Mouse (Mus musculus): ENCODE measurements around the gene 4931409K22Rik. TPM values are rescaled to one million over a fixed set of nuclear protein-coding genes. Genes with fewer than 3 reads are reported as not detected.
A peak's percentile ranks its signal among the peaks of the same experiment; 100 is the strongest.

4931409K22Rik gene
- polyA plus RNA-seq, 1 experiment from 2014 or later = not detected

DNA sequence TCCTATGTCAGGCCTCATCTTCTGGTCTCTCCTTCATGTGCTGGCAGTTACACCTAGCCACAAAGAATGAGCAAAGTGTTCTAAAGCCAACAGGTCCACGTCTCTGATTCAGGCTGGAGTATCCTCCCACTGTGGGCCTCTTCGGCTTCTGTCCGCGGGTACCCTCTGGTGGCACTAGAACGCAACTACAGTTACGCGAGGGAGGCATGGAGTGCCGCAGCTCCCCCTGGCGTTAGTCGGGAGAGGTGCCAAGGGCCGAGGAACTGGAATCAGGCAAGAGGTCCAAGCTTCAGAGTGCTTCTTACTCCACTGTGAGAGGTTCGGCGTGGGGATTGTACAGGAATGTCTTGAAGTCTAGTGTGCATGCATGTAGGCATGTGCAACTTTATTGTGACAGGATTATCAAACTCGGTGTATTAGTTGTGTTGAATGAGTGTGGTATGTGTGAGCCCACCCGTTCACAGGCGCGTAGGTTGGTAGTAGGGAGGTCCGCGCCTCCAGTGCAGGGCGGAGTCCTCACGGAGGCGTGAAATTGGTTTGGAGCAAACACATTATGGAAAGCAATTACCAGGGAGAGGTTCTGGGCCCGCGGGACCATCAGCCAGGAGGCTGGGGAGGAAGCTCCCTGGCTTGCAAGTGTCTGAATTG is 26.4 kb downstream of the 4931409K22Rik start:
- peaks cover 47% of the 10 kb centered on the region for H3K27me3 ChIP-seq (replicated peaks; ENCODE audit: control insufficient read depth, insufficient read depth, low read length)
- H3K9ac ChIP-seq (ENCODE audit: low read depth, low read length) = no peak overlapping the region
- WGBS = 17% methylated on average over 24 of the region's 24 CpGs
- no peaks in the 10 kb centered on the region for H3K36me3 ChIP-seq (ENCODE audit: control insufficient read depth, insufficient read depth)
- H3K4me3 ChIP-seq (ENCODE audit: low read depth, low read length) = no peak overlapping the region
- peak; percentile 100 for TF ChIP-seq CTCF (IDR thresholded peaks at IDR 0.05; ENCODE audit: low read depth)
- no peaks in the 10 kb centered on the region for H3K9me3 ChIP-seq (ENCODE audit: control insufficient read depth)
- H3K4me1 ChIP-seq (replicated peaks; ENCODE audit: control insufficient read depth, insufficient read depth, low read length) = peaks cover 4% of the 10 kb centered on the region; the same call in 1 of the 2 replicates
- no peak overlapping the region for H3K4me2 ChIP-seq (replicated peaks; ENCODE audit: low read depth)
- peak; percentile 68 for ATAC-seq
- H3K27ac ChIP-seq (ENCODE audit: low read depth, low read length) = no peak overlapping the region

GRCm38 (mm10) chr5:24527780-24528179 is 28.8 kb downstream of the 4931409K22Rik start:
- no peak overlapping the region for H3K4me2 ChIP-seq (replicated peaks; ENCODE audit: low read depth)
- no peak for ATAC-seq
- no peaks in the 10 kb centered on the region for H3K9me3 ChIP-seq (ENCODE audit: control insufficient read depth)
- H3K27me3 ChIP-seq (replicated peaks; ENCODE audit: control insufficient read depth, insufficient read depth, low read length) = peaks cover 71% of the 10 kb centered on the region
- WGBS = 17% methylated on average over 6 of the region's 6 CpGs
- no peak overlapping the region for H3K4me3 ChIP-seq (ENCODE audit: low read depth, low read length)
- no peak overlapping the region for H3K27ac ChIP-seq (ENCODE audit: low read depth, low read length)
- H3K36me3 ChIP-seq (ENCODE audit: control insufficient read depth, insufficient read depth) = no peaks in the 10 kb centered on the region
- no peak for TF ChIP-seq CTCF (IDR thresholded peaks at IDR 0.05; ENCODE audit: low read depth)
- no peak overlapping the region for H3K9ac ChIP-seq (ENCODE audit: low read depth, low read length)
- peaks cover 4% of the 10 kb centered on the region; the same call in 1 of the 2 replicates for H3K4me1 ChIP-seq (replicated peaks; ENCODE audit: control insufficient read depth, insufficient read depth, low read length)

DNA sequence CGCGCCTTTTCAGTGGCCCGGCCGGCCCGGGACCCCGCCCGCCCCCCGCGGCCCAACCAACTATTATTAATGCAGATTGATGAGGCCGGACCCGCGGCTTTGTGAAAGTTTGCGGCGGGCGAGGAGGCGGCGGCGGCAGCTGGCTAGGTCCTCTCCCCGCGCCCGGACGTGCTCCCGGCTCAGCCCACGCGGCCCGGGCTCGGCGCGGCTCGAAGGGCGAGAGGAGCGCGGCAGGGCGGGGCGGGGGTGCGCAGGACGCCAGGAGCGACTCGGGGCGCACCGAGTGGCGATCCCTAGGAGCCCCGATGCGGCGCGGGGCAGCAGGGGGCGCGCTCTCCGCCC is 29.7 kb downstream of the 4931409K22Rik start, which contains the start of gene Gbx1:
Gene Gbx1 (minus strand): TSS at position 314 of the 342 bp plus-strand sequence.
- Histone ChIP-seq H3K4me3 (ENCODE audit: low read depth, low read length) (peak within 1 kb of the TSS; percentile 37), H3K36me3 (ENCODE audit: control insufficient read depth, insufficient read depth) (no peaks in the 10 kb centered on the region), H3K4me2 (replicated peaks; ENCODE audit: low read depth) (peak within 1 kb of the TSS; percentile 73), H3K27ac (ENCODE audit: low read depth, low read length) (no peak within 1 kb of the TSS), H3K9me3 (ENCODE audit: control insufficient read depth) (no peaks in the 10 kb centered on the region), H3K9ac (ENCODE audit: low read depth, low read length) (no peak within 1 kb of the TSS), H3K27me3 (replicated peaks; ENCODE audit: control insufficient read depth, insufficient read depth, low read length) (peaks cover 80% of the 10 kb centered on the region), H3K4me1 (replicated peaks; ENCODE audit: control insufficient read depth, insufficient read depth, low read length) (peaks cover 4% of the 10 kb centered on the region; the same call in 1 of the 2 replicates)
- TF ChIP-seq CTCF (IDR thresholded peaks at IDR 0.05; ENCODE audit: low read depth) = peak; percentile 22; the same call in 1 of the 2 replicates
- WGBS = under 1% methylated on average over 45 of the region's 49 CpGs
- no peak for ATAC-seq

- peaks cover 4% of the 10 kb centered on the region; the same call in 1 of the 2 replicates for H3K4me1 ChIP-seq (replicated peaks; ENCODE audit: control insufficient read depth, insufficient read depth, low read length)
- under 1% methylated on average over 69 of the region's 109 CpGs for WGBS
- no peak for TF ChIP-seq CTCF (IDR thresholded peaks at IDR 0.05; ENCODE audit: low read depth)
- H3K36me3 ChIP-seq (ENCODE audit: control insufficient read depth, insufficient read depth) = no peaks in the 10 kb centered on the region
- no peak overlapping the region for H3K9ac ChIP-seq (ENCODE audit: low read depth, low read length)
- no peak overlapping the region for H3K27ac ChIP-seq (ENCODE audit: low read depth, low read length)
- peak overlapping the region; percentile 37 for H3K4me3 ChIP-seq (ENCODE audit: low read depth, low read length)
- H3K4me2 ChIP-seq (replicated peaks; ENCODE audit: low read depth) = peak overlapping the region; percentile 73
- peaks cover 85% of the 10 kb centered on the region for H3K27me3 ChIP-seq (replicated peaks; ENCODE audit: control insufficient read depth, insufficient read depth, low read length)
- ATAC-seq = 0 out of 2 replicates have a peak, but pooled peaks have one; percentile 25
- H3K9me3 ChIP-seq (ENCODE audit: control insufficient read depth) = no peaks in the 10 kb centered on the region
These were observed 30.3 kb downstream of the 4931409K22Rik start for GRCm38 (mm10) chr5:24526190-24526888.

- 4% methylated on average over 34 of the region's 34 CpGs for WGBS
- Histone ChIP-seq H3K27me3 (replicated peaks; ENCODE audit: control insufficient read depth, insufficient read depth, low read length) (peaks cover 85% of the 10 kb centered on the region), H3K9ac (ENCODE audit: low read depth, low read length) (no peak overlapping the region), H3K4me3 (ENCODE audit: low read depth, low read length) (peak overlapping the region; percentile 37), H3K4me1 (replicated peaks; ENCODE audit: control insufficient read depth, insufficient read depth, low read length) (peaks cover 4% of the 10 kb centered on the region; the same call in 1 of the 2 replicates), H3K9me3 (ENCODE audit: control insufficient read depth) (no peaks in the 10 kb centered on the region), H3K27ac (ENCODE audit: low read depth, low read length) (no peak overlapping the region), H3K4me2 (replicated peaks; ENCODE audit: low read depth) (peak overlapping the region; percentile 73), H3K36me3 (ENCODE audit: control insufficient read depth, insufficient read depth) (no peaks in the 10 kb centered on the region)
- no peak for TF ChIP-seq CTCF (IDR thresholded peaks at IDR 0.05; ENCODE audit: low read depth)
- ATAC-seq = no peak
These were observed 31.0 kb downstream of the 4931409K22Rik start for GRCm38 (mm10) chr5:24525360-24526189.

DNA sequence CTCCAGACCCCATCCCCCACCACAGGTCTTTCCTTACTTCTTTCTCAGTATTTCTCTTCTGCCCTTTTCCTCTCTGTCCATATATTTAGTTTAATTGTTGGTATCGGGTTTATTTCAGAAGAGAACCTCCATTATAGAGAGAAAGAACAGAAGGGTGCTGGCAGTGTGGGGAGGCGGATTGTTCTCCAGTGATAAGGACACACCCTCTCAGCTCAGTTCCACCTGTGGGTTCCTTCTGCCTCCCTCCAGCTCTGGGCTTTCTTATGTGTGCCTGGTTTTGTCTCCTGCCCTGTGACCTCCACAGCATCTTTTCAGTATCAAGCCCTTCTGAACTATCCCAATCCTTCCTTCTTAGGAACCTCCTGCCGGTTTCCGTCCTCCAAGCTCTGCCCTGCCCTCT is 32.1 kb downstream of the 4931409K22Rik start:
- H3K27me3 ChIP-seq (replicated peaks; ENCODE audit: control insufficient read depth, insufficient read depth, low read length) = peaks cover 89% of the 10 kb centered on the region
- H3K36me3 ChIP-seq (ENCODE audit: control insufficient read depth, insufficient read depth) = no peaks in the 10 kb centered on the region
- H3K27ac ChIP-seq (ENCODE audit: low read depth, low read length) = no peak overlapping the region
- ATAC-seq = no peak
- H3K9me3 ChIP-seq (ENCODE audit: control insufficient read depth) = no peaks in the 10 kb centered on the region
- 25% methylated on average over 4 of the region's 4 CpGs for WGBS
- no peak overlapping the region for H3K4me2 ChIP-seq (replicated peaks; ENCODE audit: low read depth)
- no peak overlapping the region for H3K9ac ChIP-seq (ENCODE audit: low read depth, low read length)
- no peak overlapping the region for H3K4me3 ChIP-seq (ENCODE audit: low read depth, low read length)
- H3K4me1 ChIP-seq (replicated peaks; ENCODE audit: control insufficient read depth, insufficient read depth, low read length) = peaks cover 4% of the 10 kb centered on the region; the same call in 1 of the 2 replicates
- TF ChIP-seq CTCF (IDR thresholded peaks at IDR 0.05; ENCODE audit: low read depth) = no peak
